Mouse (Mus musculus) T-helper 17 cell (primary cell): ENCODE results near the gene Agt.

Source experiments
- in situ Hi-C, 2 experiments: fragments of 300-600 bp; cut with MboI, MseI; formaldehyde crosslinking; loops; 1 replicate in 1 of 2; 2 replicates in 1 of 2; pipeline ENCODE4 v1.15.1; 2025; ENCODE audit warnings: high pct_unique_total_duplicates in 2 of 2

Gene Agt

DNA sequence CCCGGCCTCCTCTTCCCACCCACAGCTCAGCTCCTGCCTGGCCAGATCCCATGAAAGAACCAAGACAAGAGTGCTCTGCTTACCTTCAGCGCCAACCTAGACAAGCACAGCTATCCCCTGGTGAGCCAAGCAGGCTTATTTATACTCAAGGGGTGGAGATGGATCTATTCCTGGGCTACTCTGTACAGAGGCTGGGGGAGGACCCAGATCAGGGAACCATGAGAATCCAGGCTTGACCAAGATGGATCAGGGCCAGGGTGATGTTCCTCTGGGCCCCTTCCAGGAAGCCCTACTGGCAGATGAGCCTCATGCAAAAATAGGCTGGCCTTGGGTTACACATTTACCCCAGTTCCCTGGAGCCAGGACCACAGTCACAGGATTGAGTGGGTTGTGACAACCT, at the start of gene Agt:
Gene Agt, minus strand, starts transcription at position 114 of the 400 bp plus-strand sequence.
- in situ Hi-C loops = no loop called here

DNA sequence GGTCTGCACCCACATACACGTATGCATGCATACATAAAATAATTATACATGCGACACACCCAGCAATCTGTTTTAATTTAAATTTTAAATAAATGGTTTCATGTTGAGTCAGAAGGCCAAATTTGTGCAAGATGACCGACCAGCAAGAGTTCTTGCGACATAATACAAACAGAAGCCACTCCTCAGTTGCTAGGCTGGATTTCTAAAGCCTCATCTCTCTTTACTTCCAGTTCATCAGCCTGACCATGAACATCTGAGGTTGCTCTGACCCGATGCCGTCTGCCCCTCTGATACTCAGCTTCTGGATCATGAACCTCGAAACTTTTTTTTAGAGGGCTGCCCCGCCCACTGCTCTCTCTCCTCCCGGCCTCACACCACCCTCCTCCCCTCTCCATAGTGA, 48.7 kb upstream of the Agt start:
- in situ Hi-C loops = loop anchor here (5.0 kb wide), 1 partner anchor 59 kb away; no protein-coding TSS in a partner anchor

DNA sequence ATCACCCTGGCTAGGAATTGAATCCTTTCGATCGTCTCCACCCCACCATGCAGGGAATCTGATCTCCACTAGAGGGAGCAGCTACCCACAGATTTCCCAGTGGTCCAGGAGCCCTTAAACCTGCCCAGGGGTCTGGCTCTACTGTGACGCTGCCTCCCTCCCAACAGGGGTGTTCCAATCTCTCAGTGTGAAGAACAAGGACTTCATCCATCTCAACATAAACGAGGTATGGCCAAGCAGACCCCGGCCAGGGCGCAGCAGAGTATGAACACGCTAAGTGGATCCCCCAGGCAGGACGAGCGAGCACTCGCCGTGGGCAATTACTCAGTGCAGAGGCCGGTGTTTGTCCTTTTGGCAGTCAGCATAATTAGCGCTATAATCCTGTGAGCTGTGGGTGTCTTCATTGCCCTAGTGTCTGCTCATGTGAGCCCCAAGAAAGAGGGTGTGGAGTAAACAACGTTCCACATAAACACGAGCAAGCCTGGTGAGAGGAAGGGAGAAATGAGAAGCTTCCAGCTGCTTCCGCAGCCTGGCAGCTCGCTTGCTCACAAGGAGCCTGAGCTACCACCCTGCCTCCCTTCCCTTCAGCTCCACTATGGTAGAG, 47.9 kb upstream of the Agt start:
- in situ Hi-C loops = loop anchor here (5.0 kb wide), 1 partner anchor 60 kb away; no protein-coding TSS in a partner anchor

DNA sequence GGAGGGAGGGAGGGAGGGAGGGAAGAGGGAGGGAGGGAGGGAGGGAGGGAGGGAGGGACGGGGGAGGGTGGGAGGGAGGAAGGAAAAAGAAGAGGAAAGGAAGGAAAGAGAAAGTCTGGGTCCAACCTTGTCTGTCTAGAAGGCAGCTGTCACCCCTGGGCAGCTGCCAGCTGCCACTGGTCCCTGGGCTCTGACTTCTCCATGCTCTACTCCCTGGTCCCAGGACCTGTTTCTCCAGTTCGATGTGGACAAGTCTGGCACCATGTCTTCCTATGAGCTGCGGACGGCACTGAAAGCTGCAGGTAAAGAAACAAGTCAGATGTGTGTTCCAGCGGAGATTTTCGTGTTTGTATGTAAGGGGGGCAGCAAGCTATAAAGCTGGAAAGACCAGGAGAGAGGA, 44.8 kb upstream of the Agt start:
- in situ Hi-C loops = no loop called here

GRCm38 (mm10) chr8:124608972-124609353, 39.5 kb upstream of the Agt start:
- in situ Hi-C loops = no loop called here

DNA sequence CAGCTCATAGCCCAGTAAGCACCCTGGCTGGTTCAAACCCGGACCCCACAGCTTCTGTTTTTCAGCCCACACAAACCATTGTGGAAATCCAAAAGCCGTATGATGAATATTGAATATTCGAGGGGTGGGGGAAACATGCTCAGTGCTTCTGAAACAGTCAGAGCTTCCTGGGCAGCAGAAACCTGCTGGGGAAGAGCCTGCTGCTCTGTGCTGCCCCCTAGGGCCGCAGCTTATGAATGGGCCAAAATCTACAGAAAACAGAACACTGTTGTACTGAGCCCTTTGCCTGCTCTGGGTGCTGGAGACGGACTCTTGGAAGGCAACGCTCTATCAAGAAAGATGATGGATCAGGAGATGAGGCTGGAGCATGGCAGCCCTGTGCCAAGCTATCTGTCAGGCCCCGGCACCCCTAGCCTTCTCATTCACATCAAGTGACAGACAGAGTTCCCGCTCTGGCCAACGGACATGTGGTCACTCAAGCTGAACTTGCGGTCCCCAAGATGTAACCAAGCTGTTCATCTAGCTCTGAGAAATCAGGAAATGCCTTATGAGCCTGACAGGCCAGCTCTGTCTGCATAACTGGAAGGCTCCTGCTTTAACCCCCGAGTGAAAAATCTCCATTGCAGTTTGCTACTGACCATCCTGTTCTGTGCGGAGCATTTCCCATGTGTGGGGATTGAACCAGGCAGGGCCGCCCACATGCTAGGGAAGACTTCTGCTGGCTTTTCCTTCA, 38.9 kb upstream of the Agt start:
- in situ Hi-C loops = no loop called here

GRCm38 (mm10) chr8:124604066-124604465, 34.6 kb upstream of the Agt start:
- in situ Hi-C loops = no loop called here

- in situ Hi-C loops = no loop called here
Measured at GRCm38 (mm10) chr8:124589393-124589792, 19.9 kb upstream of the Agt start.

DNA sequence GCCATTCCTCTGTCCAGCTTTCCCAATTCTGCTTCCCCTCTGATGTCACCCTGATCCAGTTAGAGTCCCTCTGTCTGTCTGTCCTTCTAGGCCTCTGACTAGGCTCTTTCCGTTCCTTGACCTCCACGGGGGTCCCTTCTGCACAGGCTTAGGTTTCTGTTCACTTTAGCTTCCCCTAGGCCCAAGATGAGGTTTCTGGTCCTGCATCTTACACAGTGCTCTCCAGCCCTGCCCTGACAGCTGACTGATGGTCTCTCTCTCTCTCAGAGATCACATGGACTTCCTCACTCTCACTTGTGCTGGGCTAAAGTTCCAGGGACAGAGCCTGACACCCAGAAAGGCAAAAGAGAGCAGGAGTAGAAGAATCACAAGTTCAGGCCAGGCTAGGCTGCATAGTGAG, 17.1 kb upstream of the Agt start:
- in situ Hi-C loops = no loop called here

- in situ Hi-C loops = no loop called here
Measured at GRCm38 (mm10) chr8:124585718-124586425, 16.4 kb upstream of the Agt start.

DNA sequence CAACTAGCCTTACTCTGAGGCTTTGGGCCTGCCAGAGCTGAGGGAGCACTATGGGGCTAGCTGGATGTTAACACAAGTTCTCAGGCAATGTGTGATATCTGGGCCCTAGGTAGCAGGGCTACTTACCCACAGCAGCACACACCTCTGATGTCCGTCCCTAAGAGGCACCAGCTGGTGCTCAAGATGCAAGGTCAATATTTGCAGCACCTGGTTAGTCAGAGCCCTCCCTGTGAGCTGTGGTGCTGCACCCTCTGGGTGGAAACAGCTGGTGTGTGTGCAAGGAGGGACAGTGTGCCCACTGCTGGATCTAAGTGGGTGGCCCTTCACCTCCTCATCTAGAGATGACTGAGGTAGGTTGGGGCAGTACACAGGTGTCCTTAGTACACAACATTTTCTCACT, 7.2 kb upstream of the Agt start:
- in situ Hi-C loops = no loop called here

DNA sequence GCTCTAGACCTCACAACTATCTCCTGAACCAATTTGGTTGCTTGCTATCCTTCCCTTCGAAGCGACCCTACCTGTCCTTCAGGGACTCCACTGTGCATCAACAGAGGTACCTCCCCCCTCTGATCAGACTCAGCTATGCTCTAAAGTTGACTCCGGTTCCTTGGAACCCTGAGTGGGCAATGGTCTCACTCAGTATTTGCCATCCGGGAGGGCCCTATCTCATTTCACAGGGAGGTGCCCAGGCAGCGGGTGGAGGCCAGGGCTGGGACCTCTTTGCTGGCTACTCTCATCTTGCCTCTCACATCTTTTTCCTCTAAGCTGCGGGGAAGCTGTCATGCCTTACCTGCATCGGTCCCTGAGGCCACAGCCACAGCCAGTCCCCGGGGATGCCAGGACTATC, 6.3 kb upstream of the Agt start, which contains the start of gene Capn9:
Gene Capn9, plus strand, starts transcription at position 301 of the 400 bp plus-strand sequence.
- in situ Hi-C loops = no loop called here

DNA sequence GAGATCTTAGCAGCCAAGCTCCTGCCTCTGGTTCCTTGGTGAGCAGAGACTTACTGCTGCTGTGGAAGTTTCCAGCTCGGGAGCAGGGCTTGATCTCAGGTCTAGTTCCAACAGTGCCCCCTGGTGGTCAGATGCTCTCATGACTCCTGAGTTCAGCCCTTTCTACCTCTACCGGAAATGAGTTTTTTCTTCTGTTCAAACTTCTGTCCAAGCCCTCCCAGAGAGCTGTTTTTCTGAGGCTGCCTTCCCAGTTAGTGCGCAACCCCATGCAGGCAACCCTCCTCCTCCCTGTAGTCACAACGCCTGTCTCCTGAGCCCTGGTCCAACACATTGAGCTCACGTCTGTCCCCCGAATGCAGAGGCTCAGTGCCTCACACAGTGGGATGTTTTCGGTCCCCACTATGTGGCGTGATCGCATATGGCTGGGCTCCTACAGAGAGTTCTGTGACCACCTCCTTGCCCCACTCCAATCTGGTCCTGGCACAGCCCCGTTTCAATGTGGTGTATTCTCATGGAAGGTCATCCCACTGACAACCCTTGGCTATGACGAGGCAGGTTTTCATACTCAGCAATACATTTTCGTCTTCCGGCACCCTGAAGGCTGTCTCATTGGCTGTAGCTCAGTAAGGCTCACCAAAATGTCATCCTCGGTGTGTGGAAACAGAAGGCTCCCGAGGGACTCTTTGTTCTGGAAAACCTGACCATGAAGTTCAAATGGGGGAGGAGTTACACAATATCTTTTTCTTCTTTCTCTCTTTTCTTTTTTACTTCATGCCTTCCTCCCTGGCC, 4.2 kb upstream of the Agt start:
- in situ Hi-C loops = no loop called here

DNA sequence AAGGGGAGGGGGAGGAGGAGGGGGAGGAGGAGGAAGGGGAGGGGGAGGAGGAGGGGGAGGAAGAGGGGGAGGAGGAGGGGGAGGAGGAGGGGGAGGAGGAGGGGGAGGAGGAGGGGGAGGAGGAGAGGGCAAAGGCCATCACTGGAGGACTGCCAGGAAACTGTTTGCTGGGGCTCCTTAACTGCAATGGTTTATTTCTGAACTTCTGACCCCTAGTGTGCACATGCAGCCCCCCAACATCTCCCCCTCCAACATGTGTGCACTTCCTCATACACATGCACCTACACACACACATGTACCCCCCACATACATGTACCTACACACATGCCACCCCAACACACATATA, 2.9 kb upstream of the Agt start:
- in situ Hi-C loops = no loop called here

DNA sequence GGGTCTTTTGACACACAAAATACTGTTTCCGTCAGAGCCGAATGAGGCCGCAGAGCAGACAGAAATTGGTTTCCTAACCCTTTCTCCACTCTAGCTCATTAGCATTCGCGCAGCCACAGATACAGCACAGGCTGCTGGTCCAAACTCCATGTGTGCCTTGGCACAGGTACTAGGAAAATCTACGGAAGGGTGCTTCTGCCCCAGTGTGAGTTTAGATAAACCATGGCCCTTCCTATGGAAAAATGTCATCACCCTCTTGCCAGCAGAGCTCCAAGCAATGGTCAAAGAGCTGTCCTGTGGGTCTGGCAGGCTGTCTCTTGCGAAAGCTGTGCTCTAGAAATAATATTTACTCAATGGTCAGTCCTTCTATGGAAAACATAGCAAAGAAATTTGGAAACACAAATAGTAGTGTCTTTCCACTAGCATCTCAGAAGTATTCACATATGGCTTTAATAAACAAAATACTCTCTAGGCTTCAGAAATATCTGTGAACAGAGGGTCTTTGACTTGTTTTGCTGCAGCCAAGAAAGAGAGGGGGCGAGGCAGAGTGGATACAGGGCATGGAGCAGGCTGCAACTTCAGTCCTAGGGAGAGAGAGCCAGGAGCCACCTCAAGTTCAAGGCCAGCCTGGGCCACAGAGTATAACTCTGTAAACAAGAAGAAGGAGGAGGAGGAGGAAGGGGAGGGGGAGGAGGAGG, 2.4 kb upstream of the Agt start:
- in situ Hi-C loops = no loop called here

DNA sequence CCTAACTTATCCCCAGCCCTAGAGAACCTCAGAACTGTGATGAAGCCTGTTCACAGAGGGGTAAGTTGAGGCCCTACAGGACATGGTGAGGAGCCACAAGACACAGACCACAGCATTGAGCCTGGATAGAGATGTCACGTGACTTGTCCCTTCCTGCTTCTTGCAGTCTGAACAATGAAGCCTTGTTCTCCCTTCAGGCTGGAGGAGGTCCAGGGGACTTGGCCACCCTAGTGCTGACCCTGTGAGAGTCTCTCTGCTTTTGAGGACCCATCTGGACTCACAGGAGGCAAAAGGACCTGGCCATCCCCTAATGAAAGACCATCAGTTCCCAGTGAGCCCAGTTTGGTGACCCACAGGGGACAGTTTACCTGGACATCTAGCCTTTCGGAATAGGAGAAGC, 406 bp downstream of the Agt start:
- in situ Hi-C loops = no loop called here

- in situ Hi-C loops = no loop called here
Measured at GRCm38 (mm10) chr8:124567584-124567983, 1.9 kb downstream of the Agt start.

- in situ Hi-C loops = no loop called here
Measured at GRCm38 (mm10) chr8:124567126-124567525, 2.4 kb downstream of the Agt start.

DNA sequence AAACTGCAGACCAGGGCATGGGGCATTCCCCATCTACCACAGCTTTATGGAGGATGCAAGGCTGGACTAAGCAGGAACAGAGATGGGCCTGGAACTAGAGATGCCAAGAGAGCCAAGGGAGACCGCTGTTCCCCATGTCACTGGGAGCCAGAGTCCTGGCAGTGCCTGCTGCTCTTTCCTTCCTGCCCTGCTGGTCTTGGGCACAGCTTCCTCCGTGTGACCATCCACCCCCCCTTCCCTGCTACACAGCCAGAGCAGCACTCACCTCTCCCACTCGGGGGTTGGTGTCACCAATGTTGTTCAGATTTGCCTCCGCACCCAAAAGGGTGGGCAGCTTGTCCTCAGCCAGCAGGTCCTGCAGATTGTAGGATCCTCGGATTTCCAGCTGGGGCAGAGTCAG, 12.0 kb downstream of the Agt start:
- in situ Hi-C loops = no loop called here

DNA sequence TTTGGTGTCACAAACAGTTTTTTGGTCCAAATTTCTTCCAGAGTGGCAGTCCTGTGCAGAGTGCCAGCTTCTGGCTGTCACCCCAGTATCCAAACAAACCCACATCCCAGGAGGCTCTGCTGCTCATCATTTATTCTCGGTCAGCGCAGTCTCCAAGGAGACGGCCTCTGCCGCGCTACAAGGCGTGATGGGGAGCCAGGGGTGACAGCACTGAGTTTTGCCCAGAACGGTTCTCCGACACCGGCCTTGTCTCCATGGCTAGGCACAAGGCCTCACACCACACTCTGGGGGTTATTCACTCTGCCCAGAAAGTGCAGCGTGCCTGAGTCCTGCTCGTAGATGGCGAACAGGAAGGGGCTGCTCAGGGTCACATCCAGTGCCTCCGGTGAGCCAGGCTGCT, 12.8 kb downstream of the Agt start:
- in situ Hi-C loops = no loop called here

DNA sequence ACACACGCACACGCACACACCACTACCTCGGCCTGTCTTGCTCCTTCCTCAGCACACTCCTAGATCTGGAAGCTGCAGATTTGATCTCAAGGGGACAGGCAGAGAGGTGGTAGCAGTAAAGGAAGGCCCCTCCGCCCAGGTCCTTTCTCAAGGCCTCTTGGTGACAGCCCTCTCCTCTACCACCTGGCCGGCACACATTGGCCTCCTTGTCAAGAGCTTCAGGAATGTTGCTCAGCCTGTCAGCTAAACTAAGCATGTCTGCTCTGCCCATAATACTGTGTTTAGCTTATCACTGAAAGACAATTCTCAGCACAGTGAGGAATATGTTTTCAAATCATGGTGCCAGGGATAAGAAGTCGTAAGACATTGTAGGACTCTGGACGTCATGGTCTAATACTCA, 13.3 kb downstream of the Agt start:
- in situ Hi-C loops = no loop called here
